Mouse (Mus musculus) adrenal gland, adult 8-10 months (tissue): ENCODE measurements at regions not wholly inside any gene's neighbourhood (a gene's known extent, or its start where the extent isn't known, plus 50 kb on each side); places are given as distances from the start of the nearest gene placed in this dataset.

ENCODE experiments used
- DNase-seq: peaks from one replicate; pipeline ENCODE4 v3.0.0; 2022

DNA sequence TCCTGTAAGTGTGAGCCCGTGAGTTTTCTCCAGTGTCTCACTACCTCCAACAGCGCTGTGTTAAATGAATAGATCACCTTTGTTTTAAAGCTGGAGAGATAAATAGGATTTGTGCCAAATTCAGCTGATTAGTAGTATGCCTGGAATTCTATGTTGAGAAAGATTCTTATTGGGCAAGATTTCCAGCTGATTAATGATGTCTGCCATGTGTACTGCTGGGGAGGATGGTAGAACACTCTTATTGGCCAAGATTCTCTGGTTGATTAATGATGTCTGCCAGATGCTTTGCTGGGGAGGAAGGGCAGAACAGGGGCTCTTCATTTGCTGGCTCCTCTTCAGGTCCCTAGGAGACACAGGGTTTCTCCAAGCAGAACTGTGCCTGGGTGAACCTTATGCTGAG, 158.9 kb upstream of the Bmper start:
- no peak for DNase-seq

DNA sequence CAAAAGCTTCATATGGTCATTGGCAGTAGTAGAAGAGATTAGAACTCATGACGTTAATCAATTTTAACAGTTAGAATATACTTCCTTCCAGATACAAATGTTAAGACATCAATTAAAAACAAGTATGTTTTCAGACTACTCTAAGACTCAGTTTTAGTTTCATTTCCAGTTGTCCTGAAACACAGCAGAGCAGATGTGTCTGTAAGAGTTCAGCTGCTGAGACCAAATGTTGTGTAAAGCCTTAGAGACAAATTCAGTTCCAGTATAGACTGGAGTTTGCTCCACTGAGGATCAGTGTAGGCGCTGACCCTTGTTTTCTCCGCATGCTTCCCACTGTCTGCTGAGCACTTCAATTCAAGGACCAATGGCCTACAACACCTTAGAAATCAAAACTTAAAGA, 158.1 kb upstream of the Bmper start:
- no peak for DNase-seq

DNA sequence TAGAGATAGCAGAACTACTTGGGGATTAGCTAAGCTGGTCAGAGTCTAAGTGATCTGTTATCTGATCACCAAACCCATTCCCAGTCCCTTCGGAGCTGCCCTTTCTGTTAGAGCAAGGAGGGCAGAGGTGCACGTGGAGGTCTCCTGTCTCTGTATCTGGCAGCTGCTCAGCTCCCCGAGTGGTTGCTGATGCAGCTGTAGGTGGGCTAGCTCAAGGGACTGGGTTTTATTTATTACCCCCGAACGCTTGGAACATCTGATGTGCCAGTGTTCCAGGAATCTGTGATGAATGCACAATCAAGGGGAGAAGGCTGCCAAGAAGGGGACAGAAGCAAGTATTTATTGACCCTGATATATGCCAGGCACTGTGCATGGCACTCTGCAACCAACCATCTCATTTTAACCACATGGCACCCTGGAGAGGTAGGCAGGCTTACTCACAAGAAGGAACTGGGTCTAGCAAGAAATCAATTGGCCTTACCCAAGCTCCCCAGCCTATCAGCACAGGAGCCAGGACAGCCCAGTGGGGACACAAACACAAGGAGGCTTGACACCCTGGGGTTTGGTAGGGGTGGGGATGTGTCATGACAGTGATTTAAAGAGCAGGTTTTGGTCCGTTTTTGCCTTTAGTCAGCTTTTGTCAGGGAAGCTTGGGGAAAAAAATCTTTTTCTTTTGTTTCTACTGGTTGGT, 154.6 kb upstream of the Bmper start:
- no peak for DNase-seq

DNA sequence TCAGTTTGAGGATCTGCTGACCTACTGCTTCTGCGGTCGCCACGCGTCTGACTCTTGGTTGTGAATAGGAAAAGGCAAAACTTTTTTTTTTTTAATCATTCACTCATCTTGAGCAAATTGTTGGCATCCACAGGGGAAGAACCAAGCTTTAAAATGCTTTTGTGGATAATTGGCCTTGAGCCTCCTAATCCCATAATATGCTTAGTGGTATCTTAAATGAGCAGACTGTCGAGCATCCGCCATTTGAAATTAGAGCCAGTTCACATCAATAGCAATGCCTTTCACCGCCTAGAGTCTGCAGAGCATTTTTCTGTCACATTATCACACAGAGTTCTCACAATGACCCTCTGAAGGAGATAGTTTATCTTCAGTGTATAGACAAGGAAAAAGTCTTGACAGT, 153.7 kb upstream of the Bmper start:
- DNase-seq: no peak

DNA sequence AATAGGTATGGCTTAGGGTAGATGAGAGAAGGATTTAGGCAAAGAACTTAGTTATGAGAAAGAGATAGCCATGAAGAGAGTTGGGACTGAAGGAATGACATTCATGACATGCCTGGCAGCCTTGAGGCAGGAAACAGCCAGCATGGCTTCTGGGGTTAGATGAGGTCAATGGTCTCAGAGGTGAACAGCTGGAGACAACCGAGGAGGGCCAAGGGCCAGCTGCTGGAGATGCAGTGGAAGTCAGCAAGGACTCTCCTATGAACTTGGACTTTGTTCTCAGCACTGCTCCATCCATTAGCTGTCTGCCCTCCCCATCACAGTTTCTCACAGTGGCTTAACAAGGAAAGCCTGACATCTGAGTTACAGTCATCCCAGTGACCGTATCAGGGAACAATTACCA, 151.9 kb upstream of the Bmper start:
- no peak for DNase-seq

DNA sequence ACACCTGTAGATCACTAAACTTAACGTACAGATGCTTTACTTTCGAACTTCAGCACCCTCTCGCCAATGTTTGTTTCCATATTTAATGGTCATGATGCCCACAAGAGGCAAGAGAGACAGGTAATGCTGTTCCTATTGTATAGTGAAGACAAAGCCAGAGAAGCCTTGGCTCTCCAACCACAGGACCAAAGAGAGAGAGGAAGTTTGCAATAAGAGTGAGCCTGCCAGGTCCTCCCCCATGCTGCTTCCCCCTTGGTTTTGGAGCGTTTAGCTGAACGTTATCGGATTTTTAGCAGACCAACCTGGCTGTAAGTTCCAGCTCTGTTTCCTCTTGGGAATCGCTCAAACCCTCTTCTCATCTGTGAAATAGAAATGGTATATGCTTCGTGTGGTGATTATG, 150.1 kb upstream of the Bmper start:
- no peak for DNase-seq

DNA sequence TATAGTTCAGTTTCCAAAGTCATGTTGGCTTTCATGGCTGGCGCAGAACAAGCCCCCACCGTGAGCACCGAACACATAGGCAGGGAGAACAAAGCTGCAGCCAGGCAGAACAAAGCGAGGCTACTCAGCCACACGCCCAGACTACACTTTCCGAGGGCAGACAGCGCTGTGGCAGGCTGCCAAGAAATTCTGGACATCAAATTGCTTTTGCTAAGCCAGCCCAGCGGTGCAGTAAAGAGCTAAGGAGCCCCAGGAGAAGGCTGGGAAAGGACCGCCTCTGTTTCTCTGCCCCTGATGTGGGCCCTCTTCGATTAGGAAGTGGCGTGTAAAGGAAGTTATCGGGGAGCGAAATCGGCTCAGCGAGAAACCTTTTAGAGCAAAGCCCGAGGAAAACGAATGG, 139.3 kb upstream of the Bmper start:
- DNase-seq: peak; percentile 74

DNA sequence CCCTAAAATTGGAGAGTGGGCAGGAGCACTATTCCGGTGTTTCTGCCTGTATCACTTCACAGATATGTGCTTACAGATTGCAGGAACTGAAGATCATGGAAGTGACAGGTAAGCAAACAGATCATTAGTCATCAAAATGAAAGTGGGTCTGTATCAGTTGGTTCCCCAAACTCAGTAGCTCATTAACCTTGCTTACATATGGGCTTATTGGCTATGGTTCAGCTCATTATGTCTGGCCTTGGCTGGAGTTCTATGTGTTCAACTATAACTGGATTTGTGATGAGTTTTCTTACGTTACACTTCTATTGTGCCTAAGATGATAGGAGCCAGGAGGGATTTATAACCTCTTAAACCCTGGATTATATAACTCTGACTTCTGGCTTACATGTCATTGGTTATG, 133.5 kb upstream of the Bmper start:
- no peak for DNase-seq

DNA sequence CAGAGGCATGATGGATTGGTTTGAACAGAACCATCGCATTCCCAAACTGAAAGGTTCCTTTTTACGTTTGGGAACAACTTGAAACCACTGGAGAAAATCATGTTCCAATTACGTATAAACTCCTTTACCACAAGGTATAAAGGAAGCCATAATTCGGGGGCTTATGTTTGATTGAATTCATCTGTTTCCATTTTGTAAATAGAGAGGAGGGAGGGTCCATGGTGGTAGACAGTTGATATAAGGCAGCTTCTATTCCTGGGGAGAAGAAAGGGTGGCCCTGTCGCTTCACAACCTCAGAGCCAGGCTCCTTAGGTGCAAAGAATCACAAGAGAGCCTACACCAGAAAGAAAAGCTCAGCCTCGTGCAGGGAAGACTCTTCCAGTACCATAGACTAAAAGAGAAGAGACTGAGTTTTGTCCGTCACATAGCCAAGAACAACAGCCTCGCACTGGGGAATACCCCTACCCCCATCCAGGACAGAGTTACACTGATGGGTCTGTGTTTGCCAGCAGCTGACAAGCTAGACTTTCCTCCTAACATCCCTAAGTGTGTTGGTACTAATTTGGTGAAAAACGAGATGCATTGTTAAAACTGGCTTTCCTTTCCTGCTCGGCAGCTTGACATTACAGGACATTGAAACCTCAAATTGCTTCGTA, 125.6 kb upstream of the Bmper start:
- DNase-seq: no peak

DNA sequence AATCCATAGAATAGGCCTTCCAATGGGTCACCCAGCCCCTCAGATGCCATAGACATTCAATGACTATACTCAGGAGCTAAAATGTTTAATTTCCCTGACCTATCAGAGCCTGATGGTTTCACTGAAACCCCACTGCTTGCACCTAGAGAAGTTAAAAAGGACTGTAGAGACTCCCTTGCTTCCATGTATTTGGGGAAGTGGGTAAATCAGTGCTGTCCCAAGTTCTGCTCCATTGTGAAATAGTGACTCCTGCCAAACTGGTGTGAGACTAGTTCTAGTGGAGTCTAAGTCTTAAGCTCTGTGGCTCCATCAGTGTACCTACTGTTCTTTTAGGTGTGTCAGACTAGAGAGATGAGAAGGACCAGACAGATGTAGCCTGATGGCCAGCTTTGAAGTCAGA, 121.3 kb upstream of the Bmper start:
- DNase-seq: no peak

DNA sequence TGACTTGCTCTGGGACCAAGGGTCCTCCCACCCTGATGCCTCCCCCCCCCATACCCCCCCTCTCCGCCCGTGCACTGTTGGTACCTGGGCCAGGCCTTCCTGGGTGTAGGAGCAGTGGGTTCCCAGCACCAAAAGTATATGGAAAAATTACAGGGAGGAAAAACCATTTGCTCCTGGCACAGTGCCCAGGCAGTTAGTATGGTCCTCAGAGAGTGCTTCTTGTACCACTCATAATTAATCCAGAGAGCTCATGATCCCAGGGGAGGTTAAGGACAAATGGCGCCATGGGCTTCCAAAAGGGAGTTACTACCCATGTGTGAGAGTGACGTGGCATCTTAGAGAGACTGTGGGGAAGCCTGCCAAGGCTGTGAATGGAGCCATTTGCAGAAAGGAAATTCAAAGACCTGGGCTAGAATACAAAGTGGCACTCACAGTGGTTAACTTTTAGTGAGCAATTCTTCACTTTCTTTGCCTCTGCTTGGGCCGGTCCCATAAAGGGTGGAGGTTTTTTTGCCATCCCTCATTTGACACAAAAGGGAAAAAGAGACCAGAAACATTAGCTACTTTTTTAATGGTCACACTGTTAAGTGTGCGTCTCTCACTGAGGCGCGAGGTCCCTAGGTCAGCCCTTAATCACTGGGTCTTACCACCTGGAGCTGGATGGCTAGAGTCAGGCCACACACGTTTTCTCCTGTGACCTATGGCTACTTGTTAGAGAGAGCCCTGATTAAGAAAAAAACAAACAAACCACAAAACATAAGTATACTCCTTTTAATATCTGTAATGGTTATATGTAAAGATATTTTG, 120.7 kb upstream of the Bmper start:
- DNase-seq: no peak

DNA sequence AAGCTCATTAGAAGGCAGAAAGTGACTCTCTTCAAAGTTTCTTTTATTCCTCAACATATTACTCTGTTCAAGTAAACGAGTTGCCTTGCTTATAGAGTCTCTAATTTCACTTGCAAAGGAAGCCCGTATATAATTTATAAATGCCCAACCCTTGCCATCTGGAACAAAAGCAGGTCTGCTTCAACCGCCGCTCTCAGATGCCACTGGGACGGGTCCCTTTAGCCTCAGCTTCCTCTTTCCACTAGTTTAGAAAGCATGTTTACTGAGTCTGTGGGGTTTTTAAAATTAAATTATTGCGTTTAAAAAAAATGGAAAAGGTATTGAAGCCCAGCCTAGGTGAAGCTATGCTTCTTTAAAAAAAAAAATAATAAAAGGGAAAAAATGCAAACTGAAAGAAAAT, 111.4 kb upstream of the Bmper start:
- DNase-seq: no peak

DNA sequence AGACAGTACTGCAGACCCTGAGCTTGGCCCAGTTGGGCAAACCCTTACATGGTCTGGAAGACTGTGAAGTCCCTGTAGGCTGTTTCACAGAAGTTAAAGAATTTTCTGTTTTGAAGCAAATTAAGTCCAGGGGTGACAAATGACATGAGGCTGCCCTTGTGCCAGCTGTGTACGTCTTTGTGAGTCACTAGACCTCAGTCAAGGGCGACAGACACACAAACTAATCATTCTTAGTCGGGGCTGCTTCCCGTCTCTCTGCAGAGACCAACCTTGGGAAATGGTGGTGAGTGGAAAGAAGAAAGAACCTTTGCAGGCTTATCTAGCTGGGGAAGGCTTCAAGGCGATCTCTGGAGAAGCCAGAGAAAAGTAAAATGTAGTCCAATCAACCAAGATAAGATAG, 107.8 kb upstream of the Bmper start:
- peak; percentile 87 for DNase-seq

DNA sequence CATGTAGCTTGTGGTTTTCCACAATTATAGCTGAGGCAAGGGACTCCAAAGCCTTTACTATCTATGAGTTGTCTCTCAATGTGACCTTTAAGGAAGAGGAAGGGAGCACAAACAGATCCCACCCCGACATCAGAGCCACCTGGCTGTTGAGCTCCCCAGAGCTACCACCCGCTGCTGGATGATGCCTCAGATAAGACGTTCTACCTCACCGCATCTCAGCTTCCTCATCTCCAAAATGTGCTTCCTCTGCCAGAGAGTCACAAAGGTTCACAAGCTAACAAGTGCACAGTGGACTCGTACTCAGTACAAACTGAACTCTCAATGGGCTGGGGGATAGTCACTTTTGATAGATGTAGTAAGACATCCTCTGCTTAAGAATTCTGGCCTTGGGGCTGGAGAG, 107.3 kb upstream of the Bmper start:
- no peak for DNase-seq

DNA sequence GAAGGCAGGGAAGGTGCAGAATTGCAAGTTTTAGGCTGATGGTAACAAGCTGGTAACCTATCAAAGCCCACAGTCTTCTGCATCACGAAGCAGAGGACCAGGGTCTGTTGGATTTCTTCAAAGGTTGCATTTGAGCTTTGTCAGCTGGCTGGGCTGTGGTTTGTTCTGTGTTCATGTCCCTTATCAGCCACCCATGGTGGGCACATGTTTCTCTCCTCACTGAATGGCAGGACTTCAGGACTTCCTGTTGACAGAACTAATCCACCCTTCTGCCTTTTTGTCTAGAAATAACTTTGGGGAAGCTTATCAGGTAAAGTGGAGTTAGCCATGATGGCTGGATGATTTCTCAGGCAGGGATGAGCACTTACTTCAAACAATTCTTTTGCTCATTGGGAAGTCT, 106.6 kb upstream of the Bmper start:
- DNase-seq: no peak

DNA sequence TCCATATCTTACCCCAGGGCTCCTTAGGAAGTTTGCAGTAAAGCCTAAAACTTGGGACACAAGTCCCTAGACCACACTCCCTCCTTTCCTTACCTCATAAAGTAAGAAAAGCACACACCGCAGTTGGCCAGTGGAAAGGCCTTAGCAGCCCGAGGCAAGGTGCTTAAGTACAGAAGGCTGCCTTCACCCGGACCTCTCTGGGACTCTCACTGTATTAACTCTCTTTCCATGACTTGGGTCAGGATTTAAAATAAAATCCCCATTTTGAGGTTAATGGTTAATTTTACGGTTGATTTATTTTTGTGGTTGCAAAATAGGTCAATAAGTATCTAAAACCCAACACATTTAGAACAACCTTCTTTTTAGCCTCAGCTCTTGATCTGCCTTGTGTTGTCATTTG, 103.1 kb upstream of the Bmper start:
- no peak for DNase-seq

DNA sequence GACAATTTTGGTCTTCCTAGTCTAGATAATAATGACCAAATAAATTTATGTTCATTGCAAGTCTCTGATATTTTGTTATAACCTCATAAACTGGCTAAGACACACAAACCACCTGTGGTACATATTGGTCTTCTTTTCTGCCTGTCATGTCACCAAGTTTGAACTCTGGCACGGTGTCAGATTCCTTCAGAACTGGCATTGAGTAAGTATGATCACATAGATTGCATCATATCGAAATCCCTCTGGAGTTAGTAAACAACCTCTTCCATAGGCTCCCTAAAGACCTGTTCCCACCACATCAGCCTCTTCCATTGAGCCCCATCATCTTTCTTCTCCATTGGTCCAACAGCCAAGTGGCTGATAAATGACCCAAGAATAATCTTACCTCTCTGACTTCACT, 102.1 kb upstream of the Bmper start:
- DNase-seq: no peak

DNA sequence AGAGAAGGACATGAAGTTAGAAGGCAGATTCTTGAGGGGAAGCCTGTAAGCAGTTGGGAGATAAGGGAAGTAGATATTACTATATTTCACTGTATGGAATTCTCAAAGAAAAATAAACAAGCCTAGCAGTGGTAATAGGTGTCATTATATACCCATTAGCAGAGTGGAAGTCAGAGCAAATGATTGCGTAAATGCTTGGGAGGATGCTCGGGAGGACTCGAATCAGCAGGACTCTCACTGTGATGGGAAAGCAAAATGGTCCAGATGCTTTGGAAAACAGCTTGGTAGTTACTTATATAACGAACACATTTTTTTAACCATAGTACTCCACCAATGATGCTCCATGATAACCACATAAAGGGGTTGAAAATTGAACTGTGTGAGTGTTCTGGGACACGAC, 100.4 kb upstream of the Bmper start:
- no peak for DNase-seq

DNA sequence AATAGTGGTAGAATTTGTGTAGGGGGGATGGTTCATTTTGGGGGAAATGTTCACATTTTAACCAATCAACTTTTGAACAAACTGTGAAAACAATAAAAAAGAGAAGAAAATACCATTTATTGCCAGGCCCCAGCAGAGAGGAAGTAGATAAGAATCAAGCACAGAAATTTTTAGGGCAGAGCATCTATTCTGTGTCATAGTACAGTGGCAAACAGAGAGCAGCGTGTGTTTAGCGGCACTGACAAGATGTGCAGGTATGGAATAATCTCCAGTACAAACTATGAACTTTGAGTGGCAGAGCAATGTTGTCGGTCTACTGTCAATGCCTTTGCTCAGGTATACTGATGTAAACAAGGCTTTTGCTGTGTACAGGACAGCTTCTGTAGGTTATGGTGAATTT, 99.4 kb upstream of the Bmper start:
- no peak for DNase-seq

DNA sequence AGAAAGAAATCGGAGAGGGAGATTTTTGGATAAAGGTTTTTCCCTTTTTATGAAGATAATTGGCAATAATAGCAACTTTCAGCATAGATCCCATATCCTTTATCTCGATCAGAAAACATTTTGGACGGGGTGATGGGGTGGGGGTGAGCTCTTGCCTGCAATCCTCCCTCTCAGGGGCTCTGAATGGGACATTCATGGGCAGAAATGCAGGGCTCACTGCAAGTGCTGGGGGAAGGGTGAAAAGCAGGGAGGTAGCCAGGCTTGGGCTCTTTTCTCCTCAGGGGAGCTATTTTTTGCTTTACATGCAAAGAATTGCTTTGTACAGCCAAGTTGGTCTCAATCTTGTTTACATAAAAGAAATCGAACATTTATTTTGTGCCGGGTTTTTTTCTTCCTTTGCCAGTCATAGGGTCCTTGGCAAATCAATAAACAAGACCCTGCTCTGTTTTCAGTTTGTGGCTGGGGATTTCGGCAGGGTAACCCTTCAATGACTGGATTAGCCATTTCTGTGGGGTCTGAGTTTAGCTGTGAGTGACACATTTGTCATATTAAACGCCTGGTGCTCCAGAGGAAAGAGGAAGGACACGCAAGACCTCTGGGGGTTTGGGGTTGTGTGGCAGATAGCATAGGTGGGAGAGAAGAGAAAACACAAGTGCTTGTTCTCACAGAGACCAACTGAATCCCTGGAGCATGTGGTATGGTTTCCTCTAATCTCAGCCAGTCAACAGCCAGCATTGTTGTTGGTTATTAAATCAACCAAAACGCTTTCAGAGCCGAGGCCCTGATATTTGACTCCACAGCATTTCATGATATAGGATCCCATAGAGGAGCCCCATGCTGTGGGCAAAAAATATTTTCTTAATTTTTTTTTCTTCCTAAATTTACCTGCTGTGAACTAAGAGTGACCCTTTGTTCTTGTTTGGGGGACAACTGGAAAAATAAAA, 96.8 kb upstream of the Bmper start:
- DNase-seq: no peak

DNA sequence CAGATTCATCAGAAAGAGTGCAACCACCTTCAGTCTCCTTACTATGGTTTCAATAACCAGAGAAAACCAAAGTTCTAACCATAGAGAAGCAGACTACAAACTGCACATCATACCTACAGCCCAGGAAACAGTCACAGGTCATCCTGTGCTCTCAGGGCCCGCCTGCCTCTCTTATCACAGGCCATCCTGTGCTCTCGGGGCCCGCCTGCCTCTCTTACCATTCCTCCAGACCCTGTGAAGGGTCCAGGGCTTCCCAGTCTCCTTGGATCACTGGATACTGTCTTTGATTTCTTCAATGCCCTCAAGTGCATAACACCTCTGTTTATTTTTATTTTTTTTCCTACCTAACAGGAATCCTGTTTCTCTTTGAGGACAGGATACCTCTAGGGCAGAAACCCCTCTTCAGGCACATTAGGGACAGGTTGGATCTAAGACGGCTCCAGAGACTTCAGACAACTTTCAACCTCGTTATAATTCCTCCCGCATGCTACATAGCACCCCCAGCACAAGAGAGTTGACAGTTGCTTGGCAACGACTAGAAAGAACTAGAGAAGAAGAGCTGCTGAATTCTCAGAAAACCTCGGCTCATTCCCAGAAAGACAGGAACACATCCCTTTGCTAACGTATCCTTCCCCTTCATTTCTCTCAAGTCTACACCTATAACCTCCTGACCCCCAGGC, 95.4 kb upstream of the Bmper start:
- DNase-seq: no peak

DNA sequence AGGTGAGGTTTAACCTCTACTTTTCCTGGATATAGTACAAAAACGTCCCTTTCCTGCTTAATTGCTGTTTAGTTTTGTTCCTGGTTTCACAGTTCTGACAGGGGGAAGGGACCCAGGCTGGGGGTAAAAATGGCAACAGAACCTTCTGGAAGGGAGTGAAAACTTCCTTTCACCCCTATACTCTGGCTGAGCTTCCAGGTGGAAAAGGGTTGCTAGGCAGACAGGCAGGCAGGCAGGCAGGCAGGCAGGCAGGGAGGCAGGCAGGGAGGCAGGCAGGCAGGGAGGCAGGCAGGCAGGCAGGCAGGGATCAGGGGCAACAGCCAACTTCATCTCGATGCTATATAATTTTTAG, 94.9 kb upstream of the Bmper start:
- no peak for DNase-seq
